Mouse (Mus musculus) left cerebral cortex, postnatal 14 days (tissue): ENCODE measurements around the gene Cep55. TPM values are rescaled to one million over a fixed set of nuclear protein-coding genes. Genes with fewer than 3 reads are reported as not detected.

Experiments used
- DNase-seq, 2 experiments: peaks; one replicate each; pipeline ENCODE4 v3.0.0; 2021 to 2022; ENCODE audit warnings: low spot score in 2 of 2, mixed read lengths in 1 of 2
- intact Hi-C: fragments of 180-260 bp; cut with DNase I; formaldehyde crosslinking; loops from one replicate; pipeline ENCODE4 v1.15.1; 2025
- total RNA-seq, 2 experiments: library from RNA; stranded (reverse); gene quantifications; 2 replicates each; pipeline ENCODE4 v1.2.3; 2021

Cep55 gene
- total RNA-seq, 2 experiments from 2014 or later, result 0.57 to 0.66 TPM

DNA sequence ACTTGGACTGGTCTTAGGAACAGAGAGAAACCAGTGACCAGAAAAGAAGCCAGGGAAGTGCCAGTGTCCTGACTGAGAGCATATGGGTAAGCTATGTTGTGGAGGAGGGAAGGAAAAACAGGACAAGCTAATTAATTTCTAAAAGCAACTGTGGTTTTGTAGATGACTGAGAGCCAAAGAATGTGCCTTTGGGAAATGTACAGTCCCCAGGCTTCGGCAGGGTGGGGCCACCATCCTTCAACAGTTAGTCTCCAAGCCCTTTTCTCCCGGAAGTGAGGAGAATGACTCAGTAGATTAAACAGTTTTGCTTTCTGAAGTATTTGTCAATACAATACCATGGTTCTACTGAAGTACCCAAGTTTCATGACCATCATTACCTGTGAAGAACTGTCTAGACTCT is 16.5 kb upstream of the Cep55 start:
- intact Hi-C loops, result no loop called here

DNA sequence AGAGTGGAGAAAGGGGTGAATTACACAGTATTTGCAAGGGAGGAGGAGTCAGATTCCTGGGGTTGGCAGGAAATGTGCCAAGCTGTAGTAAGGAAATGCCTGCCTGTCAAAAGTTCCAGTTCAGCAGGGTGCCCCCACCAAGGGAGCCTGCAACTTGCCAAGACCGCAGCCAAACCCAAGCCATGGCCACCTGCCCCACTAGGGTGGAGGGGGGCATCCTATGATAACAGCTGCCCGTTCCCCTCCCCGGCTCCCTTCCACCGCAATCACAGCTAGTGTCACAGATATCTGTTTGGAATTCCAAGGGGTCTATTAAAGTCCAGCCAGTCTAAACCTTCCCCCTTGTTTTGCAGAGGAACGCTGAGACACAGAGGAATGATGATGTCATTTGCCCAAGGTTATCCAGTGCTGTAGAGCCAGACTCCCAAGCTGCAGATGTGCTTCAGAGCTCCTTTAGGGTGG is 12.5 kb upstream of the Cep55 start:
- intact Hi-C loops, result loop anchor here (2.0 kb wide), 1 partner anchor 87 kb away; no protein-coding TSS in a partner anchor
- no peak for DNase-seq

More for the DNA sequence above, 16.5 kb upstream of the Cep55 start:
- DNase-seq, result no peak

DNA sequence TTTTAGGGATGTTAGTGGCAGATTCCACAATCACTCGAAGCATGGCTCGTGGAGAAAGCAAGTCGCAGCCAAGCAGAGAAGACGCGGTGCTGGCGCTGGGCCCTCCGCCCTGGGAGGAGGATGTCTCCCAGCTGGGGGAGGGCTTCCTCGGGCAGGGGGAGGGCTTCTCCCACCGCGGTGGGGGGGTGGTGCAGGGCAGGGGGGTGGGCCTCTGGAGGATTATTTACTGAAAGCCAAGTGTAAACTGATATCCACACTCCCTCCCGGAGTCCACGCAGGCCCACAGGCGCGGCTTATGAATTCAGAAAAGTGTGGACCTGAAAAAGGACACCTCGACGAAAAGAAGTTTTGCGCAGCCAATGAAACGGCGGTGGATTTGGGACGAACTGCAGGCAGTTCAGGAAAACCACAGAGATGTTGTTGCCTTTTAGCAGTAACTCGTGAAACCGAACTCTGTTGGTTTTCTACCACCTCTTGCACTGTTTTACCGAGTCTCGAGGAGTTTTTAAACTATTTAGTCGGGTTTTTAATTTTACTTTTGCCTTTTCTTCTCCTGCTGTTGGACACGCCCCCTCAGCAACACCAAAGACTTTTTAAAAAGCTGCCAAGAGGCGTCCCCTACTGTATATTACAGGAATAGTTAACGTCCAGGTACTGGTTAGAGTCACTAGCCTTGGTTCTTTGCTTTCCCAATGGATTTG is 11.4 kb upstream of the Cep55 start, which contains the start of gene Myof:
Myof (minus strand) TSS at position 297 of the 701 bp plus-strand sequence.
- no peak for DNase-seq
- intact Hi-C loops, result loop anchor here (2.0 kb wide), 1 partner anchor 89 kb away; no protein-coding TSS in a partner anchor

DNA sequence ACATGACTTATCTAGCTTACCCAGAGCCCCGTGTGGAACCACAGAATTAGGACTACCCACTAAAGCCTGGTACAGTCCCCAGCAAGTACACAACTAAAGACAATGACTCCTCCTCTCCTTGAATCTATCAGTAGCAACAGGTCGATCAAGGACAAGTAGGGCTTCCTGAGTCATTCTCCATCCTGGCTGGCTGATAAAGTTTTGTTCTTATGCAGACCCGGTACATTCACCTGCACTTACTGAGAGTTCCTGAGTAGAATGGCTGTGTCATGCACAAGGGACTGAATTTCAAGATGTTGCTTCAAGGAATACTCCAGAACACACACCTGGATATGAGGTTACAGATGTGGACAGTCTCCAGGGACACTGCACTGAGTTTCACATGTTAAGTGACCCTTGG is 9.6 kb upstream of the Cep55 start:
- intact Hi-C loops, result no loop called here
- no peak for DNase-seq

DNA sequence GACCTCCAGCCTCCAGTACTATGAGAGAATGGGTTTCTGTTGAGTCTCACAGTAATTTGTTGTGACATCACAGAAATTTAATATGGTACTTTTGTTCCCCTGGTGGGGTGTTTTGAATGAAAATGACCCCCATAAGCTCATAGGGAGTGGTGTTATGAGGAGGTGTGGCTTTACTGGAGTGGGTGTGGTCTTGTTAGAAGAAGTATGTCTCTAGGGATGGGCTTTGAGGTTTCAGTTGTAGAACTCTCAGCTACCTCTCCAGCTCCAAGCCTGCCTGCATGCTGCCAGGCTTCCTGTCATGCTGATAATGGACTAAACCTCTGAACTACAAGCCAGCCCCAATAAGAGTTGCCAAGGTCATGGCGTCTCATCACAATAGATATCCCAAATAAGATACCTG is 5.1 kb upstream of the Cep55 start:
- intact Hi-C loops, result loop anchor here (10.0 kb wide), 1 partner anchor 145 kb away; no protein-coding TSS in a partner anchor
- DNase-seq, result no peak

DNA sequence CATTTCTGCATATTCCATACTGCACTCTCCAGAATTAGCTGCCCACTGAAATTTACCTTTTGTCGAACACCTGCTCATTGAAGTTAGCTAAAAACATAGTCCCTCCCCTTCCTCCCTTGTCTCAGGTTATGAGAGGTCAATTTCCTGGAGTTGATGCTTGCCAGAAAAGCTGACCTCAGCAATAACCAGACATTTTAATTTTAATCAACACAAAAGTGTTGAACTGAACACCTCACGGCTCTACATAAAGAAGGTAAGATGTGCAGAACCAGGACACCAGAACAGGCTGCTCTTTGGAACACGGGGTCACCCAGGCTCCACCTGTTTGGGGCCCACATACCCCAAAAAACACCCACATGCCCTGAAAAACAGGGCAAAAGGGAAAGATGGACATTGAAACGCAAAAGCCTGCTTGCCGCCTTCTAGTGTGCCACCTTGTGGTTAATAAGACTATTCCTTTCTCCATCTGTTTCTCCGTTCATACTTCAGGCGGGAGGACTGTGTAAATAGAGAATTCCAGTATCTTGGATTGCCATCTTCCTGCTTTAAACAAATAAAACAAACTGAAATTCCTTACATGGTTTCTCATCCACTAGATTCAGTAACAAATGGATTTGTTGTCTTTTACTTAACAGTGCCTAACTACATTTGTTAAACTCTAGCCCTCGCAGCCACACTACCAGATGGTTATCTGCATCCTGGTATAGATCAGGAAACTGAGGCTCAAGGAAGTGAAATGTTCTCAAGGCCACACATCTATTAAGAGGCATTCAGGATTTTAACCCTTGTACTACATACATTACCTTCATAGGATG is 1.4 kb upstream of the Cep55 start:
- intact Hi-C loops, result loop anchor here (1.0 to 10.0 kb wide), 2 partner anchors 98 to 141 kb away; no protein-coding TSS in a partner anchor
- peak in 1 of 2 experiments; percentile 30 for DNase-seq

DNA sequence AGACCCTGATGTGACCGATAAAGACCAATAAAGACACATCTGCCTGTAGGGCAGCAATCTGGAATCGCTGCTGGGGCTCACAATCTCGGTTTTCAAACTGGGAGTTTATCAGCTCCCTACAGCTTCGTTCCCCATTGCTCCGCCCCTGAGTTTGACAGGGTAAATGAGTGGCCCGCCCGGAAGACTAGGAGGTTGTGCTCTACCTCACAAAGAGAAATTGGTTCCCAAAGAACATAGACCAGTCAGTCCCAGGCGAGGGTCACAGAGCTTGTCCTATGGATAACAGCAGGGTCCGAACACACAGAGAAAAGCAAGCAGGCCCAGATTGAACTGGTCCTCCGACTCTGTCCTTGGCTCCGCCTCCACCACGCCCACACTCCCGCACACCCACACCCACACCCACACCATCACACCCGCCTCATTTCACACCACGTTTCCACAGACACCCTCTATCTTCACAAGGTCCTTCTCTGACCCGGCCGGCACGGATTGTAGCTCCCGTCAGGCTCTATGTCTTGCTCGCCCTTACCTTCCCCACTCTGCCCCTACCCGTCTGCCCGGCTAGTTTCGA is 577 bp upstream of the Cep55 start:
- DNase-seq, result peak; percentile 58 to 59
- intact Hi-C loops, result loop anchor here (10.0 kb wide), 1 partner anchor 141 kb away; no protein-coding TSS in a partner anchor

DNA sequence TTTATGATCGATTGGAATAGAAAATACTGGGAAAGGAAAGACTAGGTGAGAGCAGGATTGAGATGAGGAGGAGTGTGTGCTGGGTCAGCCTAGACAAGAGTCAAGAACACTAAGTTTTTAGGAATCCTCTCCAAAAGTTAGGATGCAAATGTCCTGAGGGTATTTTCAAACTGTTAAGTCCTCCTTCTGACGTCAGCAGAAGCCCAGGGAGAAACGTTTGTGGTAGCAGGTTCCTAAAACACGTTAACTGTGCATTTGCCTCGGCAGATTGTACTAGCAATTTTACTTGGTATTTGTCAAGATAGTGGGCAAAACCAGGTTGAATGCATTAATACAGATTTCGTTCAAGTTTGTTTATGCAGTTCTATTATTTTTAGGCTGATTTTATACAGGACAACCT is 987 bp downstream of the Cep55 start:
- no peak for DNase-seq
- intact Hi-C loops, result loop anchor here (10.0 kb wide), 1 partner anchor 139 kb away; no protein-coding TSS in a partner anchor

DNA sequence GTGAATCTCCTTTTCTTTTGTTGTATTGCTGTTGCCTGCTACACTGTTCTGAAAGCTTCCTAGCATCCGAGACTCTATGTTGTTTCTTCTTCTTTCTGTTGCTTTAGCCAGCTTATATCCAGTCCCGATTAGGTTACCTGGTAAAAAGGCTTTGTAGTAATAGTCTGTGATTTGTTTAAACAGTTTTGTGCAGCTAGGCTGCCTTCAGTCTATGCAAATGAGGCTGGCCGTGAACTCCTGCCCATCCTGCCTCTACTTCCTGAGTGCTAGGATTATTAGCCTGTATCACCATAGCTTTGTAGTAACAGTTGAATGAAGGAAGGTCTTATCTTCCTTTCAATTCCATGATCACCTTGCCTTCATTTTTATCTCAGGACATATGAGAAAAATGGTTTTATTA is 1.5 kb downstream of the Cep55 start:
- intact Hi-C loops, result loop anchor here (10.0 kb wide), 1 partner anchor 139 kb away; no protein-coding TSS in a partner anchor
- DNase-seq, result no peak

DNA sequence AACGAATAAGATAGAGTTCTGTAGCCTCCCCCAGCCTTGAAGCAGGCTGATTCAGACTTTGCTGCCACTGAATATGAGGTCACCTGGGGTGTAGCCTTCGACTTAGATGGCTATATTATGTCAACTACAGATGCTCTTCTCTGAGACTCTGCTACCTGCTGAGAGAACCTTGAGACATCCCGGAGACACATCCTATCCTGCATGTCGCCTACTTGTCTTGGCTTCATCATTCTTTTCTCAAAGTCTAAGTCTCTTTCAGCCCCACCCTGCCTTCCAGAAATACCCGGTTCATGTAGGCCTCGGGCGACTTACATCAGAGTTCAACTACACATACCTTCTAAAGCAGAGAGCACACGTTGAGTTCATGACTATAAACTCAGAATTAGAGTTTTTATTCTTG is 2.1 kb downstream of the Cep55 start:
- intact Hi-C loops, result loop anchor here (10.0 kb wide), 1 partner anchor 138 kb away; no protein-coding TSS in a partner anchor
- no peak for DNase-seq

DNA sequence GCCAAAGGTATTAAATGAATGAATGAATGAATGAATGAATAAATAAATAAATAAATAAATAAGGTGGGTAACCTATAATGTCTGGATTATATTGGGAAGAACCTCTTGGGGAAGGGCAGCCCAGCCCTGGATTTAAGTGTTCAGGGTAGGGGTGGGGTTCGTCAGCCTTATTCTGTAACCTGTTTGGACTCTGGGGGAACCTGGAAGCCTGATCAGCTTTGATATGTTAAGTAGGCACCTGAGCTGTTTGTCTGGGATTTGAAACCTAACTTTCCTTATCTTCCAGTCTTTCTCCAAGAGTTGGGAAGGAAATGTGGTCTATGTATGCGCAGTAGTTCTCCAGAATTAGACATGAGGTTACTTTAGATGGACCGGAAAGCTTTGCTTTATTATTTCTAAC is 8.4 kb downstream of the Cep55 start:
- intact Hi-C loops, result no loop called here
- no peak for DNase-seq

DNA sequence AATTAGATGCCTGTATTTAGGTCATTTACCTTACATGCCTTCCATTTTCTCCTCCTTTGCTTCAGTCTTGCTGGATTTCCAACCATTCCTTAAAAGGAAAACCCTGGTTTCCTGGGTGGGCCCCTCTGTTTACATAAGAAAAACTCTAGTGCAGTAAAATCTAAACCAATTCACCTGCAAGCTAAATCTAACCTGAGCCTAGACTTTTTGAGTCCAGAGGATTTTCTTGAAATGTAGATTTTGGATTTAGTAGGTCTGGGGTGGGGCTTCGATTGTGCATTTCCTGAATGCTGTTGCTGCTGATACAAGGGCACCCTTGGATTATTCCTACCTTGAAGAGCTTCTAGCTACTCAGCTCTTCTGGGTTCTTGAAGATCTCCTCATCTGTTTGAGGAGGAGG is 9.2 kb downstream of the Cep55 start:
- intact Hi-C loops, result no loop called here
- DNase-seq, result no peak

DNA sequence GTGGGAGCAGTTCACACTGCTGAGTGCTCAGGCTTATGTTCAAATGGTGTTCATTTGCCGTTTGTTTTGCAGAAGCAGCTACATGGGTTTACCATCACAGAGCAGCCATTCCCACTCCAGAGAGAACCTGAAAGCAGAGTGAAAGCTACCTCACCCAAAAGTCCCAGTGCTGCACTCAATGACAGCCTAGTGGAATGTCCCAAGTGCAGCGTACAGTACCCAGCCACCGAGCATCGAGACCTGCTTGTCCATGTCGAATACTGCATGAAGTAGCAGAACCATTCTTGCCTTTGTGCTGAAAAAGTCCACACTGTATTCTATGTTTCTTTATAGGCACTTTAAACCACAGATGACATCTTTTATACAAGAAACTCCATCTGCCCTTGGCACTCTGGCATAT is 18.4 kb downstream of the Cep55 start:
- no peak for DNase-seq
- intact Hi-C loops, result no loop called here

DNA sequence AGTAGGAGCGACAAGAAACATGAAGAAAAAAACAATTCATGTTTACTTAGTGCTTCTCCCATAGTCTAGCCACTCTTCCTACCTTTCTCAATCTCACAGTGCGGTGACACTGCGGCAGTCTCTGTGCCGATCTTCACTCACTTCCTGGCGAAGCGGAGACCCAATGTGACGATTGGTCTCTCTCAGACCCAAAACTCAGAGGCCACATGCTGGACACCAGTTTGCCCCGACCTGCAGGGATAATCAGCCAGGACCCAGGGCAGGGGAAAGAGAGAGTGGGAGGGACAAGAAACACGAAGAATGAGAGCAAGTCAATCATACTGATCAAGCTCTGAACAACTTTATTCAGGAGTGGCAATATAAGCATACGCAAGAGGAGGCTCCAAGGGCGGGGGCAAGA is 20.2 kb downstream of the Cep55 start:
- DNase-seq, result no peak
- intact Hi-C loops, result no loop called here

DNA sequence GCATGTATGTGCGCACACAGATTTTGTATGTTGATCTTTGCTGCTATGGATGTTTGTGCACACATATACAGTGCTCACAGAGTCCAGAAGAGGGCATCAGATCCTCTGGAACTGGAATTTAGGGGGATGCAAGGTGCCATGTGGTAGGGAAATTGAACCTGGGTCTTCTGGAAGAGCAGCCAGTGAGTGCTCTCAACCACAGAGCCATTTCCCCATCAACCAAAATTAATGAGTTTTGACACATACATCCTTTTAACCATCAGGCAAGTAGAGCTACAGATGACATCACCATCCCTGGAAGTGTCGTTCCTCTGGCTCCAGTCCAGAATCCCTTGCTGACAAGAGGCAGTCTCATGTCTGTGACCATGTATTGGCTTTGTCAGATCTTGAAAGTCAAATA is 21.4 kb downstream of the Cep55 start:
- no peak for DNase-seq
- intact Hi-C loops, result no loop called here

DNA sequence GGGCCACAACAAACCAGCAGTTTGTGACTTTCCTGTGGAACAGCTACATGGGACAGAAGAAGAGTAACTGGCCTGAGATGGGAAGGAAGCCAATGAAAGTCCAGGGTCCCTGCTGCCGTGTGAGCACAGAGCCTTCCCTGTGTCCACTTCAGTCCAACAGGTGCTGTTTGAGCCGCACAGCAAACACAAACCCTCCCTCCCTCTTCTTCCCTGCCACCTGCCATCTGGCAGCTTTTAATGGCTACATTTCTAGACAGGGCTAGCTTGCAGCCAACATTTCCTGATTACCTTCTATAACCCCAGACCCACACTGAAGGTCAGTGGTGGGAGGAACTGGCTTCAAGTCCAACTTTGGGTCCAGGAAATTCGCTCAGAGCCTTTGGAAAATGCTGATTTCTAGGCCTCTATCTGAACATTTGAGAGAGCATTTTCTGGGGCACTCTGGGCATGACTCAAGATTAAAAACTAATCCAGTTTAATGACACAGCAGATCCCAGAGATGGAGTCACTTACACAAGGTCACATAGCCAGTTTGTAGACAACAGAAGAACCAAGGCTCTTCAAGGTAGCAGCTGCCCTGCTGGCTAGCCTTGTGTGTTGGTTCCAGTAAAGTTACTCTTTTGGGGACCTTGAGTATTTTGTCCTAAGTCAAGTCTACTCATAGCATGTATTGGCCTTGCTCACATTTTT is 23.2 kb downstream of the Cep55 start:
- intact Hi-C loops, result no loop called here
- DNase-seq, result no peak

DNA sequence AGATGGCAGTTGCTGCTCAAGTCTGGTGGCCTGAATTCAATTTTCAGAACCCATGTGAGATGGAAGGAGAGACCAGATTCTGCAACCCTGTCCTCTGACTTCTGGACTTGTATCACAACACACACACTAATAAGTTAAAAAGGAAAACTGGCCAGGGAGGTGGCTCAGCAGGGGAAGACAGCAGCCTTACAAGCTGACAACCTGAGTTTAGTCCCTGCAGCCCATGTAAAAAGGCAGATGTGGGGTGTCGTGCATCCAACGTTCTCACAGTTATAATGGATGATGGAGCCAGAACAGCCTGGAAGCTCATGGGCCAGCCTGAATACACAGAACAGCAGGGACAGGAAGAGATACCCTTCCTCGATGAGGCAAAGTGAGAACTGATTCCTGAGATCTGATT is 26.6 kb downstream of the Cep55 start:
- DNase-seq, result no peak
- intact Hi-C loops, result no loop called here

DNA sequence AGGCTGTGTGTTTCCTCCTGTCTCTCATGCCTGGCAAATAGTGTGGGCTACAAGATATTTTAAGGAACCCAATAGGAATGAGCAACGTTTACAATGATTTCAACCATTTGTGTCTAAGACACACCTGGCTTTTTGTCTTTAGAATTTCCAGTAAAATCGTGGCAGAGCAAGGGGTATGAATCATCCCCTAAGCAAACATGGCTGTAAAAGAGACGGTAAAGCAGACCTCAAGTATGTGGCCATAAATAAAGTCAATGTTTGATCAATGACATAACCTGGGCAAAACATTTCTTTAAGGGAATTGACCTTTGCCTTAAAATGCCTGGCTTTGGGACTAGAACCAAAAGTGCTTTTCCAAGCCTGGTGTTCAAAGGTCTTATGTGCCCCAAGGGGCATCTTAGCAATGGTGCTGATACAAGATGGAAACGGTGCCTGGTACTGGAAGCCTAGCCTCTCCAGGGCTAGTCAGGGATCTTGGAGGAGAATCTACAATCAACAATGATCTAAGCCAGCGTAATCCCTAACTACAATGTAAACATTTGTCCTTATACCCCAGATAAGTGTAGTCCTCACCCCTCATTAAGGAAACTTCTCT is 28.2 kb downstream of the Cep55 start:
- intact Hi-C loops, result no loop called here

DNA sequence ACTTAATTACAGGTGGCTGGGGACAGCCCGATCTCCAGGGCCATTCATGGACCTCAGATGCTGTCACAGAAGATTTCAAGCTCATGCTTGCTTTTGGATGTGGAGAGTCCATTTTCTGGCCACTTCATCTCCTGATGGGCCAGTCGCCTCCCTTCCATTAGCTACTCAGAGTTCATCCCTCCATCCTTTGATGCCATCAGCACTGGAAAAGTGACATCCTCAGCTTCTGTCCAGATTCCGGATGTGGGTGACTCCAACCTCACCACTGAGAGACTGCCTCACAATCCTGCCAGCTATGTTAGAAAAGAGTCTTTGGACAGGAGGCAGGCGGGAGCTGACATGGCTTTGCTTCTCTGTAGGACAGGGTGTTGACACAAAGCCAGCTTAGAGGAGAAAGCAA is 31.0 kb downstream of the Cep55 start:
- intact Hi-C loops, result loop anchor here (5.0 kb wide), 1 partner anchor 111 kb away; no protein-coding TSS in a partner anchor
- no peak for DNase-seq

More for the DNA sequence above, 28.2 kb downstream of the Cep55 start:
- no peak for DNase-seq
